Mouse (Mus musculus) v-Abl transformed pro-B cells (cell line): ENCODE measurements around the gene B9d2.

Experiments
- in situ Hi-C, 2 experiments: fragments of 400-800 bp; cut with MboI; formaldehyde crosslinking; loops; one replicate each; pipeline ENCODE4 v1.15.1; 2025; ENCODE audit not compliant: unreplicated experiment in 2 of 2

The B9d2 gene

DNA sequence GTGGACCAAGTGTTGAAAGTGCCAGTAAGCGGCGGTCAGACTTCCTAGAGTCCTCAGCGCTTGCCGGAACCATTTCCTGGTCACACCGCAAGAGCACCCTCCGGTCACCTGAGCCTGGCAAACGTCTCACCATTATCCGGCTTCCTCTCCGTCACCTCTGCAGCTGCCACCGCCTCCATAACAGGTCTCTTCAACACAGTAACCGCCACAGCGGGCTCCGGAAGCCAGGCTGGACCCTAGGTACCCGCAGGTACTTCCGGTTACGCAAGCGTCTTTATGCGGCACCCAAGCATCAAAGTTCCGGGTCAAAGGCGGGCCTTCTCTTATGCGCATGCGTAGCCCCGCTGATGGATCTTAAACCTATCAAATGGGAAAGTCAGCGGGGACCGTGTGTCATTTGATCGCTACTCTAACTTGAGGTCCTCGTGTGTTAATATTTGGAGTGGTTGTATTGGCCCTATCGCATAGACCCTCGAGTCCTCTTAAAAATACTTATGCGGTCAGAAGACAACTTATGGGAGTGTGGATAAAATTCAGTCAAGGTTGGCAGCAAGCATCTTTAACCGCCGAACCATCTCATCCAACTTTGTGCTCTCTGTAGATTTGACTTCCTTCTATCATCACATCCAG, 38.3 kb downstream of the B9d2 start, which contains the start of gene Ccdc97:
Gene Ccdc97, minus strand, starts transcription at position 301 of the 630 bp plus-strand sequence.
- in situ Hi-C loops, result loop anchor here (5.0 to 25.0 kb wide), 5 partner anchors 37 to 1157 kb away; partner anchors contain the start of genes B3gnt8 (in 1 of the 2), B9d2 (in 1 of the 2), Cd79a (in 1 of the 2) and Ceacam1 (in 1 of the 2)

DNA sequence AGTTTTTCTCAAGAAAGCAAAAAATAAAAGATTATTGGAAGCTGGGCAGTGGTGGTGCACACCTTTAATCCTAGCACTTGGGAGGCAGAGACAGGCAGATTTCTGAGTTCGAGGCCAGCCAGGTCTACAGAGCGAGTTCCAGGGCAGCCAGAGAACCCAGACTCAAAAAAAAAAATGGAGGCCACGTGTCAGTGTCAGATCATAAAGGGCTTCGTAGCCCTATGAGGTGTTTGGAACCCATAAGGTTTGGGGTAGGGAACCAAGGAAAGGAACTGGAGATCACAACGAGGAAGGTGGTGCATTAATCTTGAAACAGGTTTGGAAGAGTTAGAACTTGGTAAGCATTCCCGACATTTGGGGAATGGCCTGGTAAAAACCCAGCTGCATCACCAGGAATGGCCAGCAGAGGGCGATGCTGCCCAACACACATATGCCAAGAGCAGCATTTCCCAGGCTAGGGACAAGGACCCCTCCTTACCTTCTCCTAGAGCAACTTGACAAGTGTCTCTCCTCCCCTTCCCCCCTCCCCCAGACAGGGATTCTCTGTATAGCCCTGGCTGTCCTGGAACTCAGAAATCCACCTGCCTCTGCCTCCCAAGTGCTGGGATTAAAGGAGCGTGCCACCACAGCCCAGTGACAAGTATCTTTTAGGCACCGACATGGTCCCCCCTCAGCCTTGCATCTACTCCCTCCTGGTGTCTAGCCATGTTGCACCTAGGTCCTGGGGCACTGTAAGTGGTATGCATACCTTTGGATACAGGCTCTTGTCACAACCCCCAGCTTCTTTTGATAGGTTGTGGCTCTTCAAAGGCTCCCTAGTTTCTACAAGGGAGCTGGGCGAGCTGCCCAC, 39.4 kb downstream of the B9d2 start:
- in situ Hi-C loops, result loop anchor here (5.0 to 25.0 kb wide), 5 partner anchors 38 to 1158 kb away; partner anchors contain the start of genes B3gnt8 (in 1 of the 2), B9d2 (in 1 of the 2), Cd79a (in 1 of the 2) and Ceacam1 (in 1 of the 2)

DNA sequence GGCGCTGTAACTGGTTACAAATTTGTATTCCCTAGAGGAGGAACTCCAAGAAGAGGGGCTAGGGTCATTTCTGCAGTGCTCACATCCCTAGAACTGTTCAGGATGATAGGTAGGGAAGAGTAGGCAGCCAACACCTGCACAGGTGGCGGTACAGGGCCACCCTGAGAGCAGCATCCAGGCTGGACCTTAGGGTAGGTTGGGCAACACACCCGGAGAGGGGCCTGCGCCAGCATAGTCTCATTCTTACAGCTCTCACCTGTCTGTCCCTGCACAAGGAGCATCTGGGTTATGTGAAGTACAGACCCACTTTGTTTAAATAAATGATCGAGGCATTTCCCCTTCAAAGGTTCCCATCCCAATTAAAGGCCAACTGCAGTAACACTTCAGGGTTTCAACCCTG, 40.2 kb downstream of the B9d2 start:
- in situ Hi-C loops, result loop anchor here (25.0 kb wide), 3 partner anchors 233 to 1158 kb away; partner anchors contain the start of genes Cd79a (in 1 of the 2), Ceacam1 (in 1 of the 2) and Rps19 (in 1 of the 2)

DNA sequence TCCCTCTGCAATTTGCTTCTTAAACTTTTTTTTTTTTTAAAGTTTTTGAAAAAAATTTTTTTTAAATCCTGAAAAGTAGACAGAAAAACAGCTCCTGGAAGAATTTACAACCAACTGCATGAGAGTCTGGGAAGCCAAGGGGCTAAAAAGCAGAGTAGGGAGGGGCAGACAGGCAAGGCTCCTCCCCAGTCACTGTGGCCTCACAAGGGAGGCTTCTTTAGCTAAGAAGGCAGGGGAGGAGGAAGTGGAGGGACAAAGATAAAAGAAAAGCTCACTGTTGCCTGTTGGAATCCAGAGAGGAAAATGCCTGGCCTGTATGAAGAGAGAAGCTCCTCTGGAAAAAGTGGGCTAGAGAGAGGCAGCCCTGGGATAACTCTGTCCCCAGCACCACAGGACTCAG, 41.2 kb downstream of the B9d2 start:
- in situ Hi-C loops, result loop anchor here (25.0 kb wide), 3 partner anchors 234 to 1159 kb away; partner anchors contain the start of genes Cd79a (in 1 of the 2), Ceacam1 (in 1 of the 2) and Rps19 (in 1 of the 2)

DNA sequence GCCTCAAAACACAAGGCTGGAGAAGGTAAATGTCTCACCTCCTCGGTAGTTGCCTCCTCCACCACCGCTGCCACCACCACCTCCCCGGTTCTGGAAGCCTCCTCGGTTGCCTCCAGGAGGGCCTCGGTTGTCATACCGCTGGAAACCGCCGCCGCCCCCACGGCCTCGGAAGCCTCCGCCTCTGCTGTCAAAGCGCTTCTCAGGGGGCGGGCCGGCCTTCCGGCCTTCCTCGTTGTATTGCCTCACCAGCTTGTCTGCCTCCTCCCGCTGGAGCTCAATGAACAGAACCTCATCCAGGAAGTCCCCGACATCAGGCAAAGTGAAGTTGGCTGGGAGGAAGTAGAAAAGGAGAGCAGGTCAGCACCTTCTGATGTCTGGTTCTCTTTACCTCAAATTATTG, 45.3 kb downstream of the B9d2 start:
- in situ Hi-C loops, result no loop called here

DNA sequence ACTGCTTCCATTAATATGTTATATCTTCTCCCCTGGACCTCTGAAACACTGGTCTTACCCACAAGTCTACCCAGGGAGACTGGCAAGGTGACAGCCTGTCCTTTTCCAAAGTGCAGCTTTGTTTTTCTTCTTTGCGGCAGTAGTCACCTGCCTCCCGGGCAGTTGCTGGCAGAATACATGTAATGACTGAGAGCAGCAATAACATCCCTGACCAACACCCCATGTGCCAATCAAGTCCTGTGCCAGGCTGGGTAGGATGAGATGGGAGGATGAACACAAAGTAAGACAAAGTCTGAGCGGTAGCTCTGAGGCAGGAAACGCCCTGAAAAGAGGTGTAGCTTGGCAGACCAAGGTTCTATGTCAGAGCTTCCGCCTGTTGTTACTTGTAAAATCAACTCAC, 47.2 kb downstream of the B9d2 start:
- in situ Hi-C loops, result no loop called here

DNA sequence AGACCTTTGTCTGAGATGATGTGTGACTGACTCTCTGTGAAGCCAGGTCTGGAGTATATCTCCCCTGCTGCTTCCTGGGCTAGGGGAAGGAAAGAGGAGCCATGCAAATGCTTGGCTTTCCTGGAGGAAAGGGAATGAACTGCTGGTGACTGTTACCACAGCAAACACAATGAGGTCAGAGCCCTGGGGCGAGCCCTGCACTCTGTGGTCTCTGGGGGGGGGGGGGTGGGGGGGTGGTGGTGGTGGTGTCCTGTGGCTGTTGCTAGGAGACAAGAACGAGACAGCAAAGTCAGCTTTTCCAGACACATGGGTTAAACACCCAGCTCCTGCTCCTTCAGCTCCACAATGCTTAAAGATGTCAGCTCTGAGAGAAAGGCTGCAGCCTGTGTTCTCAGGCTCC, 48.8 kb downstream of the B9d2 start:
- in situ Hi-C loops, result no loop called here

DNA sequence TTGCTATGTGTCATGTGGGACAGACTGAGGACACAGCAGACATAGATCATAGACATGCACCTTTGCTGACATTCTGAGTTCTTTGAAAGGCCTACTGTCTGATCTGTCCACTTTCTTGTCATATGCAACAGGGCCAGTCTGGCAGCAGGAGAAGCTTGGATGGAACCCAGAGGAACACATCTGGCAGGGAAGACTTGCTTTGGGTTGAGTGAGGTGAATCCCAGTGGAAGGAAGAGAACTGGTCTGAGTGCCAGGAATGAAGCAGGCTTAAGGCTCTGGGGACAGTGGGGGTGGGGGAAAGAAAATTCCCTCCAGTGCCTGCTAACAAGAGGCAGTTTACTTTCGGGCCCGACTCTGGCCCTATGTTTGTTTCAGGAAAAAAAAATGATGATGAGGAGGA, 49.3 kb downstream of the B9d2 start:
- in situ Hi-C loops, result loop anchor here in 1 of 2 experiments (10.0 kb wide), 1 partner anchor 245 kb away; no protein-coding TSS in a partner anchor

DNA sequence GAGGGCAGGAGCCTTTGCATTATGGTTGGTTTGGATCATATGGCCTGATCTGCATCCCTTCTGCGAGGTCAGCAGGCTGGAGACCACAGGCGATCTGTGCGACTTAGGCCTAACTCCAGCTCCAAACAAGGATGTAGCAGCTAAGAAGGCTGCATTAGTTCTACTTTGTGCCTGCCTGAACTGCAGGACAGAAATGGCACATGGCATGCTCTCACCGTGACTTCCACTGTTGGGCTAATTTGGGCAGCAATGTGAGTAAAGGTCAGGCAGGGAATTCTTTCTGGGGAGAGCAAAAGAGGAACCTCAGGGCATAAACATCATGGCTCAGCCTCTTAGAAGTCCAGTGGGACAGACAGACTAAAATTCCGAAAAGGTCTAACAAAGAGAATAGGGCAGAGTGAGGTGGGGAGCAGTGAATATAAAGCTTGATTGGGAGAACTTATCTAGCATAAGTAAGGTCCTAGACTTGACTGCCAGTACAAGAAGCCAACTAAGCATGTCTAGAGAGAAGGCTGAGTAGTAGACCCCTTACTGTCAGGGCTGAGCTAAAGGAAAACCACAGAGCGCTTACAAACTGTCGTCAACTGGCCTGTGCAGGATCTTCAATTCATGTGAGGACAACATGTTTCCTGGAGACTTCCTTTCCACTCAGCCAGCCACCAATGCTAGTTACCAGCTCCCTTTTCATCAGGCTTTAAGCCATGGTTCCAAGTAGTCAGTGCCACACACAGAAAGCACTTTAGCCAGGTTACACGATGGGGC, 50.9 kb downstream of the B9d2 start:
- in situ Hi-C loops, result loop anchor here in 1 of 2 experiments (10.0 kb wide), 1 partner anchor 247 kb away; no protein-coding TSS in a partner anchor

DNA sequence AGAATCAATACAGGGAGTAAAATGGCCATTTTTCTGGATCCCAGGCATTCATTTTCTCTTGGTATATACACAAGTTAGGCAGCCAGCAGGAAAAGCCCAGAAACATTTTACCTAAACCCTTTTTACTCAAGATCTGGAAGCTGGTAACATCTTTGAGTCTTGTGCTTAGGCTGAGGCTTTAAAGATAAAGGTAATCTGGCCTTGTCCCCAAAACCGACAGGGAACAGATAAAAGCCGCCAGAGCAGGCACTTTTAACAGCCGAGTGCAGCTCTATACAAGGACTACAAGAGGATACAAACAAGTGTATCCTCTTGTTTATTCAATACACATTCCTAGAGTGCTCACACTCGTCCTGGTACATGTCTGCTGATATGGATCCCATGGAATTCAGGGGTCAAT, 54.4 kb downstream of the B9d2 start:
- in situ Hi-C loops, result loop anchor here in 1 of 2 experiments (10.0 kb wide), 1 partner anchor 250 kb away; no protein-coding TSS in a partner anchor
